Mouse (Mus musculus): ENCODE data around the gene Gm10801. TPM values are rescaled to one million over a fixed set of nuclear protein-coding genes. Genes with fewer than 3 reads are reported as not detected.
"Not testable (repeated sequence)": the region's sequence is repeated elsewhere in the genome, so short reads cannot be mapped to it uniquely, and the experiment has no call there.

Gene Gm10801
- total RNA-seq (2015) (8.2 TPM in 1 of 2 replicates, not detected in the other), total RNA-seq (2017) (0.85 and 4.1 TPM in 2 replicates)

- not testable (repeated sequence) for ATAC-seq (ENCODE audit: poor library complexity, severe bottlenecking)
These were observed at the start of gene Gm10801 for GRCm38 (mm10) chr2:98661937-98662336. Gene Gm10801 (plus strand): TSS chr2:98662237.

- ATAC-seq (ENCODE audit: poor library complexity, severe bottlenecking), result not testable (repeated sequence)
These were observed 5.2 kb downstream of the Gm10801 start, which contains the start of gene Gm10800 for GRCm38 (mm10) chr2:98667201-98667600. Gene Gm10800 (minus strand): TSS chr2:98667301.

GRCm38 (mm10) chr2:98697533-98697932, 35.5 kb downstream of the Gm10801 start:
- no peak for ATAC-seq (ENCODE audit: poor library complexity, severe bottlenecking)

Other genes starting within 250 kb of the Gm10801 start
- gene Gm10800, start 5.1 kb downstream of the Gm10801 start, total RNA-seq (2015), result 8.4 and 166 TPM in 2 replicates
- 61.1 and 62.4 TPM in 2 replicates for gene Gm10800, start 5.1 kb downstream of the Gm10801 start, total RNA-seq (2017)